Mouse (Mus musculus): ENCODE measurements around the gene Man1a. TPM values are rescaled to one million over a fixed set of nuclear protein-coding genes. Genes with fewer than 3 reads are reported as not detected.

Man1a gene
- polyA plus RNA-seq, 1 experiment = 8.5 TPM

DNA sequence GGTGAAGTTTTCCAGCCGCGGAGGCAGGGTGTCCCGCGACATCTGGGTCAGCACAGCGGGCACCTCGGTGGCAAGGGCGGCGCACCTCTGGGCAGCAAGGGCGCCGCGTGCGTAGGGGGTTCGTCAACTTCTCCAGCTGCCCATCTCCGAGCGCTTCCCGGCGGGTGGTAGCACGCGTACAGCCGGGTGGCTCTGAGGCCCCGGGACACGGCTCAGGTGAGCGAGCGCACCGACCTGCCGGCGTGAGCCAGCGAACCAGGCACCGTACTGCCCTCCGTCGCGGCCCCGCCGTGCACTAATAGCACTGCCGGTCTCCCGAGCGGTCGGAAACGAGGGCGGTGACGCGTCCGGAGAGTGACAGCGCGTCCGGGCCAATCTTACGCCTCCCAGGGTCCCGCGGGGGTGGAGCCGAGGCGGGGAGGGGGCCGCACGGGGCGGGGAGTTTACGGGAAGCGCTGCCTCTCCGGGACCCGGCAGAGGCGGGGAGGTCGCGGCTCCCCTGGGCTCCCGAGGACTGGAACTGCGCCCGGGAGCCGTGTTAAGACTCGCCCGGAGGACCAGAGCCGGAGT, 883 bp downstream of the Man1a start:
- peak; percentile 94 for DNase-seq (ENCODE audit: low read depth)
- no peak for TF ChIP-seq CTCF (IDR thresholded peaks at IDR 0.05; ENCODE audit: borderline replicate concordance, extremely low read depth, insufficient read depth, insufficient read length)
- peak; percentile 26; the same call in 1 of the 2 replicates for TF ChIP-seq POLR2A (IDR thresholded peaks at IDR 0.05; ENCODE audit: borderline replicate concordance, extremely low read depth, insufficient read depth, insufficient read length, poor library complexity, severe bottlenecking)

DNA sequence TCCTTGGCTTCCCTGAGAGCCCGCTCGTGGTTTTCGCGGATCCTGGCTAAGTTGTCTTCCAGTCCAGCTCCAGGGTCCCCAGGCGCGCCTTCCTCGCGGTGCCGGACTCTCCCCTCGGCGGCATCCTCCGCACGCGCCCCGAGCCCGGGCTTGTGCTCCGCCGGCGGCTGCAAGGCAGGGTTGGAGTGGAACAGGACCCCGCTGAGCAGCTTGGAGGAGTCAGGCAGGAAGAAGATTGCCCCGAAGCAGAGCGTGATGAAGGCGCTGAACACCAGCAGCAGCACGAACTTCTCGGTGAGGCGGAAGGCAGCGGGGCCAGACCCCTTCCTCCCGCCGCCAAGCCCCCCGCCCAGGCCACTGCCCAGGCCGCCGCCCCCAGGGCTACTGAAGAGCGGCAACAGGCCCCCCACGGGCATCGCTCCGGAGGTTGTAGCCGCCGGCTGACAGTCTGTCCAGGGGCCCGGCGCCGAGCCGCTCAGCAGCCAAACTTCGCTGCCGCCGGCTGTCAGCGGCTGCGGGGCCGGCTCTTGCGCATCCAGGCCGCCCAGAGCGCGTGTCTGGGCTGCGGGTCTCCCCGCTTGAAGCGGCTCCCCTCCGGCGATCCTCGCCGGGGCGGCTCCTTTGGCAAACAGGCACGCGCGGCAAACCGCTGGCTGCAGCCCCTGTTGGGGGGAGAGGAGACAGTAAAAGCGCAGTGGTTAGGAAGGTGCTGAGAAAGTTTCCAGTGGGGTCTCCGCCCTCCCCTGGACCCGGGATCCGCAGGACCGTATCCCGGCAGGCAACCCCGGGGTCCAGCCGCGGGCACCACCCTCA, 1.6 kb downstream of the Man1a start:
- peak; percentile 72 for DNase-seq (ENCODE audit: low read depth)
- no peak for TF ChIP-seq POLR2A (IDR thresholded peaks at IDR 0.05; ENCODE audit: borderline replicate concordance, extremely low read depth, insufficient read depth, insufficient read length, poor library complexity, severe bottlenecking)
- TF ChIP-seq CTCF (IDR thresholded peaks at IDR 0.05; ENCODE audit: borderline replicate concordance, extremely low read depth, insufficient read depth, insufficient read length) = no peak

DNA sequence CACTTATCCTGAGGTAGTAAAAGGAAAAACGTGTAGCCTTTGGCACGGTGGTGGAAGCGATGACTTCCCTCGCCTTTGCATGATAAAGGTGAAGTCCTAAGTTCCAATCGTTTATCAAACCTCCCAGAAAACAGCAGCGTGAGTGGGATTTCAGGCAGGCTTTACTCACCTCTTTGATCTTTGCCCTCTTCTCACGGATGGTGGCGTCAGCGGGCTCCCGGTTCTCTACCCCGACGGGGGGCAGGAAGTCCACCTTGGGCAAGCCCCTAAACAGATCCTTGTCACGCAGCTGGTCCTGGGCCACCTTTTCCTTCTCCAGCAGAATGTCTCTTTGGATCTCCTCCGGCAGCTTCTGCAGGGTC, 2.2 kb downstream of the Man1a start:
- TF ChIP-seq CTCF (IDR thresholded peaks at IDR 0.05; ENCODE audit: borderline replicate concordance, extremely low read depth, insufficient read depth, insufficient read length) = no peak
- TF ChIP-seq POLR2A (IDR thresholded peaks at IDR 0.05; ENCODE audit: borderline replicate concordance, extremely low read depth, insufficient read depth, insufficient read length, poor library complexity, severe bottlenecking) = no peak
- DNase-seq (ENCODE audit: low read depth) = no peak

DNA sequence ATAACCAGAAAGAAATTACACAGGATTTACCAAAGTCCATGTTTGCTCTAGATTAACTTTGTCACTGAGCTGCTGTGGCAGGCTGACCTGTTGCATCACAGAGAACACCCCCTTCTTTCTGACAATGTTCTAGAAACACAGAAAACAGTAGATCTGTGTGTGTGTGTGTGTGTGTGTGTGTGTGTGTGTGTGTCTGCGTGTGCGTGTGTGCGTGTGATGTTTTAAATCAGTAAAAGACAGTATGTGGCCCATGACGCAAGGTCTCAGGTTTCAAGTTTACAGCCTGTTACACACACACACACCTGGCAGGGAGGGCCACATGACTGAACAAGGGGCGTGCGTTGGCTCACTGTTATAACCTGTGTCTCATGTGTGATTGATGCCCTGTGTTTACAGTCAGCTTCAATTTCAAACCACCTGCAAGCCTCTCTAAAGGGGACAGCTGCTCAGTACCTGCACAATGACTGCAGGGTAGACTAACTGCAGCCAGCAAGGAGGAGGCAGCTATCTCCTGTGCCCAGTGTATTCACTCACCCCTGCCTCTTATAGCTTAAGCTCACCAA, 2.7 kb downstream of the Man1a start:
- TF ChIP-seq POLR2A (IDR thresholded peaks at IDR 0.05; ENCODE audit: borderline replicate concordance, extremely low read depth, insufficient read depth, insufficient read length, poor library complexity, severe bottlenecking) (no peak), CTCF (IDR thresholded peaks at IDR 0.05; ENCODE audit: borderline replicate concordance, extremely low read depth, insufficient read depth, insufficient read length) (no peak)
- DNase-seq (ENCODE audit: low read depth) = no peak

DNA sequence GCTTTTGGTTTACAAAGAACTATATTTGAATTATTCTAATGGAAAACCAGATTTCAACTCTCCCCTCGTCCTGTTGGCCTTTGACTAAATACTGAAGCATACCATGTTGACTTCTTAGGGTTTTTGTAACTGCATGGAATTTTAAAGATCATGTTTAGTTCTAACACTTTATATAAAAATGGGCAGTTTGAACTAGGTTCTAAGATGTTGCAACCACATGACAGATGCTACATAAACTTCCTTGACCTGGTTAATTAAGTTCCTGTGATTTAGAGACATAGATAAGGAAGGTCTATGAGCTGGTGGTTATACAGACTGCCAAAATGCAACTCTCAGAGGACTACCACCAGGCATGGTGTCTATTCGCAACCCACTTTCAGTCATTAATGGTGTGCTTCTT, 4.1 kb downstream of the Man1a start:
- DNase-seq (ENCODE audit: low read depth) = no peak
- TF ChIP-seq CTCF (IDR thresholded peaks at IDR 0.05; ENCODE audit: borderline replicate concordance, extremely low read depth, insufficient read depth, insufficient read length) (no peak), POLR2A (IDR thresholded peaks at IDR 0.05; ENCODE audit: borderline replicate concordance, extremely low read depth, insufficient read depth, insufficient read length, poor library complexity, severe bottlenecking) (no peak)

DNA sequence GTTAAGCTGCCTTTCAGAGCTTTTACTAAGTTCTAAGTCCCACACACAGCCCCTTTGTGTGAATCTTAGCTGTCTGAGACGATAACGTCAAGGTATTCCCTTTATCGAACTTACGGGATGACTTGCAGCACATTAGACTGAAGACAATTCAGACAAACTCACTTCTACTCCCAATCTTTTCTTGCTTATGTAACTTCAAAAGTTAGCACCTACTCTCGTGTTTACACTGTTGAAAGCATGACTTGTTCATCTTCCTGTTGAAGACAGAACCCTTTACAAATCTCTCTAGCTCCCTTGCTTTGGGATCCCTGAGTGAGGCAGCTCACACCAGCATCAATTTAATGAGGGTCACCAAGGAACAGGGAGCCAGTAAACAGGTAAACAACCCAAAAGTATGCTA, 5.9 kb downstream of the Man1a start:
- TF ChIP-seq CTCF (IDR thresholded peaks at IDR 0.05; ENCODE audit: borderline replicate concordance, extremely low read depth, insufficient read depth, insufficient read length) (no peak), POLR2A (IDR thresholded peaks at IDR 0.05; ENCODE audit: borderline replicate concordance, extremely low read depth, insufficient read depth, insufficient read length, poor library complexity, severe bottlenecking) (no peak)
- DNase-seq (ENCODE audit: low read depth) = no peak

DNA sequence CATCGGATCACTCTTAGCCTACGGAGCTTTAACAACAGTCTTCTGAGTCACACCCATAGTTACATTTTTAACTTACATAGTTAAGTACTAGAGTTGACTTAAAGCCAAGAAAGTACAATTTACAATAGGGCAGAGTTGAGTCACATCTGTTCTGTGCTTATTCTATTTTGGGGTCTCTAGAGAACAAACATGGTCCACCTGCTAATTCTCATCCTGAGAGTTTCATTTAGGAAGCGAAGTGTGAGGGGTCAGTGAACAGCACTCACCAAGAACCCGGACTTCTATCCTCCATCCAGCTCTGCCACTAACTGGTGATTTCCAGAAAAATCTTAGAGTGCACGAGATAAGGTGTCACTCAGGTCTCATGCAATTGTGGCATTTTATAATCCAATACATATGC, 7.0 kb downstream of the Man1a start:
- TF ChIP-seq CTCF (IDR thresholded peaks at IDR 0.05; ENCODE audit: borderline replicate concordance, extremely low read depth, insufficient read depth, insufficient read length) (no peak), POLR2A (IDR thresholded peaks at IDR 0.05; ENCODE audit: borderline replicate concordance, extremely low read depth, insufficient read depth, insufficient read length, poor library complexity, severe bottlenecking) (no peak)

DNA sequence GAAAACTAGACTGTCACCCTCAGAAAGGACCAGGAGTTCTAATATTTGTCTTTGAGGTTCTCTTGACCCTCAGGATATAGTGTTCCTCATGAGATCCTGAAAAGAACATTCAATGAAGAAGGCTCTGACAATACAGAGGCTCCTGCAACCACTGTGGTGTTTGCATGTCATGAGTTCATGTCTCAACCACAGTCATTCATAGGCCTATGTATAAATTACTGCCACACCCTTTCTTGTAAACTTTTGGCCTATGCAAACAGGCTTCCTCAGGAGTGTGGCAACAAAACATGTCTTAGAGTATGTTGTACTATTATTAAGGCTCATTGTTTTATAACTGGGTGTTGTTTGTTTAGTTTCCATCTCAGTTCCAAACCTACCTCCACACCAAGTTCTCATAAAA, 9.7 kb downstream of the Man1a start:
- TF ChIP-seq POLR2A (IDR thresholded peaks at IDR 0.05; ENCODE audit: borderline replicate concordance, extremely low read depth, insufficient read depth, insufficient read length, poor library complexity, severe bottlenecking) (no peak), CTCF (IDR thresholded peaks at IDR 0.05; ENCODE audit: borderline replicate concordance, extremely low read depth, insufficient read depth, insufficient read length) (no peak)
- DNase-seq (ENCODE audit: low read depth) = no peak

More for the DNA sequence above, 7.0 kb downstream of the Man1a start:
- no peak for DNase-seq (ENCODE audit: low read depth)

DNA sequence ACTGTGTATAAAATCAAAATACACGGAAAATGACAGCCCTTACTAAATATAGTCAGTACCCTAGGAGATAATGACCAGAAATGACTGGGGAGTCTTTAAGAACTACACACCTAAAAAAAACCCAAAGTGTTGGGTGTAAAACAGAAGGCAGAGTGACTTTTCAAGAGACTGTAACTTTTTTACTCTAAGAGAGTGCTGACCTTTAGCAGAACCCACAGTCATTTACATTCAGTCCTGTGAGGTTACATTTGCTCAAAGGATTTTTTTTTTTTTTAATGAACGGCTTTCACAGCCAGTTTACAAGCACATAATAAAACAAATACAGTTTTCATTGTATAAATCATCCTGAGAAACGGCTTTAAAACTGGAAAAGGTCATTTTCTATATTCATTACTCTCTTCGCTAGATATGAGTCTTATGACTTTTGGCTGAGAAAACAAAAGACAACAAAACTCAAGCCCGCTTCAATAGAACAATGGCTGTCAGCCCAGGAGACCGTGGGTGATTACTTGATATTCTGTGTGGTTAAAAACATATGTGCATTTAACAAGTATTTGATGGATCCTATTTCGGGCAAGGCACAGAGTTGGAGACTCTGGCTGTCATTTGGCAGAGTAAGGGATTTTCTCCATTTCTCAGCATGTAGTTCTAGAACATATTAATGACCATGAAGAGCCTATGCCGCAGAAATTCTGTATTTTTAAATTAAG, 12.7 kb downstream of the Man1a start:
- no peak for DNase-seq (ENCODE audit: low read depth)
- TF ChIP-seq CTCF (IDR thresholded peaks at IDR 0.05; ENCODE audit: borderline replicate concordance, extremely low read depth, insufficient read depth, insufficient read length) (no peak), POLR2A (IDR thresholded peaks at IDR 0.05; ENCODE audit: borderline replicate concordance, extremely low read depth, insufficient read depth, insufficient read length, poor library complexity, severe bottlenecking) (no peak)

DNA sequence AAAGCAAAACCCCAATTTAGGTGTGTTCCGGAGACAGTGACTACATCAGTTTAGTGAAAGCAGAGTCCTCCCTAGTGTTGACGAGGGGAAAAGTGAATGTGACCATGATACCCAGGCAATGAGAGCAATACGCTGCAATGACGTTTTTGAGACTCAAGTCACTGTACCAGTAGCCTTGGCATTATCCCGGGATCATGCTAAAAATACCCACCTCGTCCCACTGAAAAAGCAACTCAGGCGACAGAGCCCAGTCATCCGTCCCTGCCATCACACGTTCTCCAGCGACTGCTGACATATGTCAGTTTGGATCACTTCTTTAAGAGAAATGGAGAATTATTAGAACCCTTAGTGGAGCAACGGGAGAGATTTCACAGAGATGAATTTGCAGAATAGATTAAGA, 13.6 kb downstream of the Man1a start:
- DNase-seq (ENCODE audit: low read depth) = no peak
- no peak for TF ChIP-seq CTCF (IDR thresholded peaks at IDR 0.05; ENCODE audit: borderline replicate concordance, extremely low read depth, insufficient read depth, insufficient read length)
- no peak for TF ChIP-seq POLR2A (IDR thresholded peaks at IDR 0.05; ENCODE audit: borderline replicate concordance, extremely low read depth, insufficient read depth, insufficient read length, poor library complexity, severe bottlenecking)

DNA sequence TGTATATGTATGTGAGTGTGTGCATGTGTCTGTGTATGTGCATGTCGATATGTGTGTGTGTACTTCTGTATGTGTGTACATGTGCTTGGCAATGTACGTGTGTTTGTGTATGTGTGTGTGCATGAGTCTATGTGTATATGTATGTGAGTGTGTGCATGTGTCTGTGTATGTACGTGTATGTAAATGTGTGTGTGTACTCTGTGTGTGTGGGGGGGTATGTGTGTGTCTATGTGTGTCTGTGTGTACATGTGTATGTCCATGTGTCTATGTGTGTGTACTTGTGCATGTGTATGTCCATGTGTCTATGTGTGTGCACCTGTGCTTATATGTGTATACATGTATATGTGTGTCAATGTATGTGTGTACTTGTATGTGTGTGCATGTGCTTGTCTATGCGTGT, 15.2 kb downstream of the Man1a start:
- TF ChIP-seq POLR2A (IDR thresholded peaks at IDR 0.05; ENCODE audit: borderline replicate concordance, extremely low read depth, insufficient read depth, insufficient read length, poor library complexity, severe bottlenecking) = no peak
- no peak for TF ChIP-seq CTCF (IDR thresholded peaks at IDR 0.05; ENCODE audit: borderline replicate concordance, extremely low read depth, insufficient read depth, insufficient read length)
- DNase-seq (ENCODE audit: low read depth) = no peak

Measured in brain, embryonic 14.5 days (tissue).